Comparison of ENCODE assay signal across 9 mouse cellular contexts in the genomic region with DNA sequence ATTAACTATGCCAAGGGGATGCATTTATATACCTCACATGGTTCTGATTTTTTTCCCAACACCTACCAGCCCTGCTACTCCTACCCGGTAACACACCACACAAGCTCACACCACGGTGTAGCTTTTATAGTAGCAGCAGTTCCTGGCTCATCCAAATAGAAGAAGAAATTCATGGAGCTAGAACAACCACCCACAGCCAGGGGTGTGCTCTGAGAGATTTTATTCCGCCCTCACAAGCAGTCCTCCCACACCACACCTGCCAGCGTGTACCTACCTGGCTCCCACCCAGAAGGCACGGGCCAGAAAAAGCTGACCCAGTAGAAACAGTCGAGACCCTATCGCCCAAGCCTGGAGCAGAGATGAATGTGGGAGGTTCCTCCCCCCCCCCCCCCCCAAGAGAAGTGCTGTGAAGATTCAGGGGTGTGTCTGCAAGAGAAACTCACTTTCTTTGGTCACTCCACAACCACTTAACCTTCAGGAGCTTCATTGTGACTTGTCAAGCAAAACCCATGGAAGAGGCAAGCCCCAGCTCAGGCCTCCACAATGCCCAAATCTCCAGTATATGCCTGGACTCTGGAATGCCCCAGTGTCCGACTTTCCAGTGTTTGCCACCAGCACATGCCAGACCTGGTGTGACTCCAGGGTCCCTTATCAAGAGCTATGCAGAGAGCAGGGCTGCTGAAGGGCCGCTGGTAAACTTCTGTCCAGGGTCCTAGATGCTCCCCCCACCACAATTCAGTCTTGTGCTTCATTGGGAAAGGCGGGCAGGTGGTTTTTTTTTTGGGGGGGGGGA. TPM values are rescaled to one million over a fixed set of nuclear protein-coding genes. Genes with fewer than 3 reads are reported as not detected.
DNase-seq lines count a peak whose midpoint lies in the region; ATAC-seq and TF ChIP-seq lines count a peak whose summit lies in the region.
"Had no signal": no experiment of that assay in that cellular context is flagged by ENCODE, and none has a peak within 500 bp of the region (broad histone marks: within the 10 kb centered on the region; RNA-seq: fewer than 3 reads in every experiment).

No protein-coding gene starts in this region.

- peaks cover 22% of the 10 kb centered on the region for H3K4me1 ChIP-seq in kidney, embryonic 15.5 days
- no peaks in the 10 kb centered on the region for H3K4me1 ChIP-seq in embryonic facial prominence, embryonic 11.5 days (ENCODE audit: control insufficient read depth, insufficient read depth, low read length)
- H3K4me1 ChIP-seq in heart, postnatal 0 days (ENCODE audit: control insufficient read depth, insufficient read depth), result no peaks in the 10 kb centered on the region
- peaks cover 33% of the 10 kb centered on the region for H3K4me1 ChIP-seq in limb, embryonic 13.5 days

- no peak for ATAC-seq in kidney, embryonic 15.5 days (replicated peaks; ENCODE audit: low FRiP score)
- no peak for ATAC-seq in embryonic facial prominence, embryonic 11.5 days (replicated peaks; ENCODE audit: insufficient number of reproducible peaks, low FRiP score, low TSS enrichment, low read depth)
- peak; percentile 27; the same call in 1 of the 2 replicates for ATAC-seq in heart, postnatal 0 days (ENCODE audit: insufficient read depth, low read depth)
- ATAC-seq in limb, embryonic 13.5 days (ENCODE audit: low FRiP score, low read depth), result no peak

- no peak overlapping the region for H3K27ac ChIP-seq in kidney, embryonic 15.5 days
- H3K27ac ChIP-seq in embryonic facial prominence, embryonic 11.5 days (replicated peaks; ENCODE audit: low read depth, low read length), result no peak overlapping the region
- H3K27ac ChIP-seq in heart, postnatal 0 days (ENCODE audit: low read depth), result peak overlapping the region; percentile 95
- H3K27ac ChIP-seq in limb, embryonic 13.5 days, result no peak overlapping the region

- peak overlapping the region; percentile 70 for H3K4me3 ChIP-seq in kidney, embryonic 15.5 days (replicated peaks)
- peak overlapping the region; percentile 62 for H3K4me3 ChIP-seq in embryonic facial prominence, embryonic 11.5 days (ENCODE audit: low read depth, low read length)
- H3K4me3 ChIP-seq in heart, postnatal 0 days (ENCODE audit: low read depth, low read length), result peak overlapping the region; percentile 80
- H3K4me3 ChIP-seq in limb, embryonic 13.5 days, result peak overlapping the region; percentile 64

- TF ChIP-seq CTCF in heart, postnatal 0 days (IDR thresholded peaks at IDR 0.05; ENCODE audit: low read depth), result no peak

- 39% methylated on average over 10 of the region's 10 CpGs for WGBS in kidney, embryonic 15.5 days
- WGBS in embryonic facial prominence, embryonic 11.5 days, result 34% methylated on average over 10 of the region's 10 CpGs
- 27% methylated on average over 10 of the region's 10 CpGs for WGBS in heart, postnatal 0 days
- 28% methylated on average over 10 of the region's 10 CpGs for WGBS in limb, embryonic 13.5 days

- H3K36me3 ChIP-seq in kidney, embryonic 15.5 days, result no peaks in the 10 kb centered on the region
- no peaks in the 10 kb centered on the region for H3K36me3 ChIP-seq in embryonic facial prominence, embryonic 11.5 days (replicated peaks; ENCODE audit: control insufficient read depth, insufficient read depth, low read depth, low read length)
- H3K36me3 ChIP-seq in heart, postnatal 0 days (replicated peaks; ENCODE audit: control insufficient read depth, insufficient read depth, low read length), result 0 out of 2 replicates have a peak, but pooled peaks cover 6% of the 10 kb centered on the region
- H3K36me3 ChIP-seq in limb, embryonic 13.5 days, result no peaks in the 10 kb centered on the region
- H3K36me3 ChIP-seq: G1E had no signal

- H3K4me2 ChIP-seq in kidney, embryonic 15.5 days, result peak overlapping the region; percentile 90
- peak overlapping the region; percentile 94 for H3K4me2 ChIP-seq in embryonic facial prominence, embryonic 11.5 days (ENCODE audit: low read depth, low read length)
- peak overlapping the region; percentile 78 for H3K4me2 ChIP-seq in heart, postnatal 0 days (ENCODE audit: low read depth, low read length)
- peak overlapping the region; percentile 84 for H3K4me2 ChIP-seq in limb, embryonic 13.5 days (replicated peaks)

- peaks cover 39% of the 10 kb centered on the region for H3K27me3 ChIP-seq in kidney, embryonic 15.5 days
- H3K27me3 ChIP-seq in embryonic facial prominence, embryonic 11.5 days (ENCODE audit: control insufficient read depth, insufficient read depth, low read length), result peaks cover 10% of the 10 kb centered on the region; the same call in 1 of the 2 replicates
- no peaks in the 10 kb centered on the region for H3K27me3 ChIP-seq in heart, postnatal 0 days (ENCODE audit: control insufficient read depth, insufficient read depth, low read length)
- H3K27me3 ChIP-seq in limb, embryonic 13.5 days, result peaks cover 32% of the 10 kb centered on the region

- no peaks in the 10 kb centered on the region for H3K9me3 ChIP-seq in kidney, embryonic 15.5 days (replicated peaks)
- no peaks in the 10 kb centered on the region for H3K9me3 ChIP-seq in embryonic facial prominence, embryonic 11.5 days (replicated peaks; ENCODE audit: control insufficient read depth, low read length)
- H3K9me3 ChIP-seq in heart, postnatal 0 days (replicated peaks; ENCODE audit: control insufficient read depth, low read length), result no peaks in the 10 kb centered on the region
- no peaks in the 10 kb centered on the region for H3K9me3 ChIP-seq in limb, embryonic 13.5 days

- H3K9ac ChIP-seq in kidney, embryonic 15.5 days, result peak overlapping the region; percentile 55; the same call in 1 of the 2 replicates
- H3K9ac ChIP-seq in embryonic facial prominence, embryonic 11.5 days (replicated peaks; ENCODE audit: low read length), result no peak overlapping the region
- peak overlapping the region; percentile 70 for H3K9ac ChIP-seq in heart, postnatal 0 days (replicated peaks; ENCODE audit: low read depth, low read length)
- H3K9ac ChIP-seq in limb, embryonic 13.5 days, result peak overlapping the region; percentile 76

- DNase-seq in kidney, postnatal 10 days, result no peak
- DNase-seq in embryonic facial prominence, embryonic 11.5 days (ENCODE audit: low spot score), result no peak
- peak; percentile 28 for DNase-seq in heart, postnatal 0 days (ENCODE audit: low spot score)
- peak; percentile 87 for DNase-seq in telencephalon, adult 2 months (ENCODE audit: low read depth, low spot score)
- DNase-seq in thymus, postnatal 0 days (ENCODE audit: low spot score), result no peak
- DNase-seq in MN1 (ENCODE audit: low spot score), result no peak

- no peak for TF ChIP-seq EP300 in heart, postnatal 0 days (IDR thresholded peaks at IDR 0.05; ENCODE audit: low read depth)

RNA-seq across cellular contexts. Expression of gene Pdzd2, which starts 1.2 kb away (rescaled TPM):
- polyA plus RNA-seq in kidney, embryonic 15.5 days (2015; fragmentation: Nextera tagmentation; extraction: Ambion mirVana), result 35.2 and 41.3 TPM in 2 replicates
- polyA plus RNA-seq in embryonic facial prominence, embryonic 11.5 days (2014; fragmentation: Nextera tagmentation; extraction: Ambion mirVana), result 3.4 and 3.9 TPM in 2 replicates
- total RNA-seq in heart, postnatal 0 days (2014; rRNA removed; ENCODE audit: low replicate concordance), result 82.8 and 86.0 TPM in 2 replicates
- polyA plus RNA-seq in heart, postnatal 0 days (2015; fragmentation: Nextera tagmentation; extraction: Ambion mirVana), result 26.3 and 36.1 TPM in 2 replicates
- polyA plus RNA-seq in limb, embryonic 13.5 days (2015; fragmentation: Nextera tagmentation; extraction: Ambion mirVana), result 28.6 TPM in 2 replicates
- 5.2 and 6.3 TPM in 2 replicates for polyA plus RNA-seq in thymus, postnatal 0 days (2015; fragmentation: Nextera tagmentation; extraction: Ambion mirVana)

Comparison
In these comparisons a context has a peak if more than half of its experiments do, and no peak if none do; other contexts are left out.
1. DNase-seq: peak in heart, postnatal 0 days (single experiment) and telencephalon, adult 2 months (single experiment); none in kidney, postnatal 10 days (single experiment), embryonic facial prominence, embryonic 11.5 days (single experiment), thymus, postnatal 0 days (single experiment) and MN1 (single experiment).
2. Peak in every context shown above with its lines, with median percentiles within 50 percentile points of each other: H3K4me2 ChIP-seq and H3K4me3 ChIP-seq.